Mouse (Mus musculus): ENCODE data around the gene Plin3. TPM values are rescaled to one million over a fixed set of nuclear protein-coding genes. Genes with fewer than 3 reads are reported as not detected.

Plin3 gene
- polyA plus RNA-seq, 2 experiments, result 9.2 to 24.2 TPM

DNA sequence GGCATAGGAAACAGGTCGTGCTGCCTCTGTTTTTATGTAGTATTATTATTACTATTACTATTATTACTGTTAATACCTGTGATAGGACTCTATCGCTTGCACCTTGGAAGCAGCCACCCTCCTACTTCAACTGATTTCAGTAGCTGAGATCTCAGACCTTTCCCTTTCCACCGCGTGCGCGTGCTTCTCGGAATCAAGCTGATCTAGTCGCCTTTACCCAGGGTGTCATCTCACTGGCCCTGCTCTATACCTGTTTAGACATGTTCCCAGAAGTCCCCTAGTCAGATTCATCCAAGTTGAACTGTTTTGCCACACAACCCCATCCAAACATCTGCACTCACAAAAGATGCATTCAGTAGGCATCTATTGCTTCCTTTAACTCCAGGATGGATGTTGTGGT lies 59.3 kb downstream of the Plin3 start:
- no peak for ATAC-seq (ENCODE audit: insufficient read depth)
- H3K9me3 ChIP-seq (ENCODE audit: control insufficient read depth, low read length), result no peaks in the 10 kb centered on the region
- H3K4me2 ChIP-seq (ENCODE audit: low read depth), result no peak overlapping the region
- no peaks in the 10 kb centered on the region; a peak in 1 of 4 replicates for H3K4me1 ChIP-seq (replicated peaks; ENCODE audit: control insufficient read depth in 2 of 2, insufficient read depth in 2 of 2, low read length in 1 of 2)
- no peaks in the 10 kb centered on the region for H3K36me3 ChIP-seq (replicated peaks; ENCODE audit: control insufficient read depth, insufficient read depth, low read depth)
- WGBS (ENCODE audit: insufficient replicate concordance), result 37% methylated on average over 8 of the region's 8 CpGs
- no peak overlapping the region for H3K9ac ChIP-seq (replicated peaks)
- H3K27me3 ChIP-seq (ENCODE audit: control insufficient read depth, insufficient read depth, low read length), result no peaks in the 10 kb centered on the region
- H3K4me3 ChIP-seq (ENCODE audit: insufficient read depth in 1 of 2, low read depth in 2 of 2, low read length in 2 of 2), result no peak overlapping the region
- DNase-seq (ENCODE audit: low read depth in 3 of 3, low spot score in 3 of 3), result no peak
- TF ChIP-seq CTCF (IDR thresholded peaks at IDR 0.05; ENCODE audit: low read depth) (no peak), EP300 (IDR thresholded peaks at IDR 0.05; ENCODE audit: low read depth) (no peak)
- H3K27ac ChIP-seq, result no peak overlapping the region

DNA sequence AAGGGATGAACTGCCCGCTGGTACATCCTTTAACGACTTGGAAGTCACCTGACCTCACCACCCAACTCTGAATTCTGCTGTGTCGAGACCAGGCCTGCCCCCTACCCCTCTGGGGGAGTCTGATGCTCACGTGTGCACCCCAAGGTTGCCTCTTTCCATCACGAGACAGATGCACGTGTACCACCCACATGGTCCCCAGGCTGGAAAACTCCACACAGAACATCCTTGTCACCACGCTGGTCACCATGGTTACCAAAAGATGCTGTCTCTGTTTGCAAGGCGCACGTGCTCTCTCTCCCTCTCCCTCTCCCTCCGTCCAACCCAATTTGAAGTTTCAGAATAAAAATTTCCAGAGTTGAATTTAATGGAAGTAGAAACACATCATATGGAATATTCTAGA lies 62.7 kb downstream of the Plin3 start:
- no peaks in the 10 kb centered on the region for H3K9me3 ChIP-seq (ENCODE audit: control insufficient read depth, low read length)
- no peak overlapping the region for H3K9ac ChIP-seq (replicated peaks)
- no peak for ATAC-seq (ENCODE audit: insufficient read depth)
- no peak overlapping the region for H3K27ac ChIP-seq
- no peak for DNase-seq (ENCODE audit: low read depth in 3 of 3, low spot score in 3 of 3)
- no peak overlapping the region for H3K4me3 ChIP-seq (ENCODE audit: insufficient read depth in 1 of 2, low read depth in 2 of 2, low read length in 2 of 2)
- H3K4me2 ChIP-seq (ENCODE audit: low read depth), result no peak overlapping the region
- WGBS (ENCODE audit: insufficient replicate concordance), result 55% methylated on average over 10 of the region's 10 CpGs
- no peaks in the 10 kb centered on the region for H3K36me3 ChIP-seq (replicated peaks; ENCODE audit: control insufficient read depth, insufficient read depth, low read depth)
- TF ChIP-seq CTCF (IDR thresholded peaks at IDR 0.05; ENCODE audit: low read depth) (no peak), EP300 (IDR thresholded peaks at IDR 0.05; ENCODE audit: low read depth) (no peak)
- H3K4me1 ChIP-seq (replicated peaks; ENCODE audit: control insufficient read depth in 2 of 2, insufficient read depth in 2 of 2, low read length in 1 of 2), result no peaks in the 10 kb centered on the region; a peak in 1 of 4 replicates
- H3K27me3 ChIP-seq (ENCODE audit: control insufficient read depth, insufficient read depth, low read length), result no peaks in the 10 kb centered on the region

MicroRNA genes within 50 kb of the gene (microRNA counts, 519-probe panel; counts per million panel counts)
- microRNA mmu-miR-7b, result 69.9 counts per million

Small RNA genes within 50 kb of the gene (microRNA-seq; reads per million reads assigned to microRNA genes)
- 11.4 reads per million, percentile 22 among the genes with 10 or more reads in this experiment for gene Mir7b

Other genes with a start within 250 kb of the Plin3 start
- 7.3 TPM in 2 replicates for gene Ubxn6, start 217.8 kb downstream of the Plin3 start, polyA plus RNA-seq (2012; rRNA removed)
- 10.8 and 12.2 TPM in 2 replicates for gene Ubxn6, start 217.8 kb downstream of the Plin3 start, polyA plus RNA-seq (2014; fragmentation: Nextera tagmentation; extraction: Ambion mirVana)
- gene Hdgfl2, start 213.2 kb downstream of the Plin3 start, polyA plus RNA-seq (2012; rRNA removed), result 18.2 and 29.5 TPM in 2 replicates
- 26.0 and 36.0 TPM in 2 replicates for gene Hdgfl2, start 213.2 kb downstream of the Plin3 start, polyA plus RNA-seq (2014; fragmentation: Nextera tagmentation; extraction: Ambion mirVana)
- 0.01 TPM in 2 replicates for gene Plin4, start 183.1 kb downstream of the Plin3 start, polyA plus RNA-seq (2012; rRNA removed)
- 0.03 TPM in 1 of 2 replicates, not detected in the other for gene Plin4, start 183.1 kb downstream of the Plin3 start, polyA plus RNA-seq (2014; fragmentation: Nextera tagmentation; extraction: Ambion mirVana)
- gene Plin5, start 175.3 kb downstream of the Plin3 start, polyA plus RNA-seq (2012; rRNA removed), result 0.11 and 0.29 TPM in 2 replicates
- 0.34 and 0.35 TPM in 2 replicates for gene Plin5, start 175.3 kb downstream of the Plin3 start, polyA plus RNA-seq (2014; fragmentation: Nextera tagmentation; extraction: Ambion mirVana)
- 0.09 and 0.10 TPM in 2 replicates for gene Lrg1, start 170.9 kb downstream of the Plin3 start, polyA plus RNA-seq (2012; rRNA removed)
- gene Lrg1, start 170.9 kb downstream of the Plin3 start, polyA plus RNA-seq (2014; fragmentation: Nextera tagmentation; extraction: Ambion mirVana), result 0.29 and 0.67 TPM in 2 replicates
- 0.92 and 1.1 TPM in 2 replicates for gene Sema6b, start 152.5 kb downstream of the Plin3 start, polyA plus RNA-seq (2012; rRNA removed)
- 0.43 and 0.71 TPM in 2 replicates for gene Sema6b, start 152.5 kb downstream of the Plin3 start, polyA plus RNA-seq (2014; fragmentation: Nextera tagmentation; extraction: Ambion mirVana)
- 1.5 and 1.8 TPM in 2 replicates for gene Tnfaip8l1, start 130.4 kb downstream of the Plin3 start, polyA plus RNA-seq (2012; rRNA removed)
- 2.4 and 2.7 TPM in 2 replicates for gene Tnfaip8l1, start 130.4 kb downstream of the Plin3 start, polyA plus RNA-seq (2014; fragmentation: Nextera tagmentation; extraction: Ambion mirVana)
- gene Mydgf, start 109.0 kb downstream of the Plin3 start, polyA plus RNA-seq (2012; rRNA removed), result 35.9 and 37.3 TPM in 2 replicates
- 48.8 and 50.3 TPM in 2 replicates for gene Mydgf, start 109.0 kb downstream of the Plin3 start, polyA plus RNA-seq (2014; fragmentation: Nextera tagmentation; extraction: Ambion mirVana)
- gene Dpp9, start 74.0 kb downstream of the Plin3 start, polyA plus RNA-seq (2012; rRNA removed), result 14.4 and 16.5 TPM in 2 replicates
- gene Dpp9, start 74.0 kb downstream of the Plin3 start, polyA plus RNA-seq (2014; fragmentation: Nextera tagmentation; extraction: Ambion mirVana), result 11.7 and 16.6 TPM in 2 replicates
- gene Fem1a, start 36.1 kb downstream of the Plin3 start, polyA plus RNA-seq (2012; rRNA removed), result 5.6 and 5.8 TPM in 2 replicates
- gene Fem1a, start 36.1 kb downstream of the Plin3 start, polyA plus RNA-seq (2014; fragmentation: Nextera tagmentation; extraction: Ambion mirVana), result 4.9 and 5.8 TPM in 2 replicates
- 4.9 and 6.8 TPM in 2 replicates for gene Ticam1, start 16.1 kb downstream of the Plin3 start, polyA plus RNA-seq (2012; rRNA removed)
- gene Ticam1, start 16.1 kb downstream of the Plin3 start, polyA plus RNA-seq (2014; fragmentation: Nextera tagmentation; extraction: Ambion mirVana), result 3.4 and 3.8 TPM in 2 replicates
- not detected in 2 replicates for gene Arrdc5, start 7.4 kb upstream of the Plin3 start, polyA plus RNA-seq (2012; rRNA removed)
- gene Arrdc5, start 7.4 kb upstream of the Plin3 start, polyA plus RNA-seq (2014; fragmentation: Nextera tagmentation; extraction: Ambion mirVana), result not detected in 2 replicates
- 72.6 and 86.2 TPM in 2 replicates for gene Uhrf1, start 10.4 kb upstream of the Plin3 start, polyA plus RNA-seq (2012; rRNA removed)
- gene Uhrf1, start 10.4 kb upstream of the Plin3 start, polyA plus RNA-seq (2014; fragmentation: Nextera tagmentation; extraction: Ambion mirVana), result 76.0 and 90.8 TPM in 2 replicates
- gene Kdm4b, start 33.2 kb upstream of the Plin3 start, polyA plus RNA-seq (2012; rRNA removed), result 4.2 and 4.6 TPM in 2 replicates
- 4.5 and 6.3 TPM in 2 replicates for gene Kdm4b, start 33.2 kb upstream of the Plin3 start, polyA plus RNA-seq (2014; fragmentation: Nextera tagmentation; extraction: Ambion mirVana)
- gene Ptprs, start 183.6 kb upstream of the Plin3 start, polyA plus RNA-seq (2012; rRNA removed), result 17.7 and 18.8 TPM in 2 replicates
- gene Ptprs, start 183.6 kb upstream of the Plin3 start, polyA plus RNA-seq (2014; fragmentation: Nextera tagmentation; extraction: Ambion mirVana), result 3.8 and 4.6 TPM in 2 replicates
- not detected in 2 replicates for gene Znrf4, start 219.6 kb upstream of the Plin3 start, polyA plus RNA-seq (2012; rRNA removed)
- gene Znrf4, start 219.6 kb upstream of the Plin3 start, polyA plus RNA-seq (2014; fragmentation: Nextera tagmentation; extraction: Ambion mirVana), result not detected in 2 replicates